Mouse (Mus musculus): ENCODE measurements around the gene Olfr829. TPM values are rescaled to one million over a fixed set of nuclear protein-coding genes. Genes with fewer than 3 reads are reported as not detected.
"Not testable (repeated sequence)": the region's sequence is repeated elsewhere in the genome, so short reads cannot be mapped to it uniquely, and the experiment has no call there.

Gene Olfr829
- polyA plus RNA-seq (2012; rRNA removed) = not detected in 2 replicates

DNA sequence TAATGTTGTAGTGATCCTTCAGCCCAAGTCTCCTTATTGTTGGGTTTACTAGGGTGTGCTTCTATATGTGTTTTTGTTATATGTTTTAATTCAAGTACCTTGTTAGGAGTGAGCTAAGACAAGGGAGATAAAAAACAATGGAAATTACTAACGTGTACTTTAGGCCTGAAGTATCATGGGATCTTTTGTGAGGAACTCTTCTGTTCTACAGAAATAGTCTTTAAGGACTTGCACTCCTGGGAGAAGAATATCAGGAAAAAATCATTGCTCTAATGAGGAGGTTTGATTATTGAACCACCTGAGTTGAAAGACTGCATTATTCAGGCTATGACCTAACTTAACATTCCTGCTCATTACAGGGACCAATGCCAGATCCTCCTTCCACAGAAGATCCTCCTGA lies at the start of gene Olfr829:
Olfr829 (plus strand) TSS at position 301 of the 400 bp plus-strand sequence.
- H3K4me1 ChIP-seq (ENCODE audit: control insufficient read depth, insufficient read depth, low read length) = no peaks in the 10 kb centered on the region
- H3K4me3 ChIP-seq (replicated peaks; ENCODE audit: extremely low read depth, low read depth, low read length) = no peak within 1 kb of the TSS
- TF ChIP-seq CTCF (IDR thresholded peaks at IDR 0.05; ENCODE audit: insufficient read depth, low read length) = no peak
- no peak for TF ChIP-seq POLR2A (IDR thresholded peaks at IDR 0.05; ENCODE audit: borderline replicate concordance, extremely low read depth, low read depth, low read length)
- 52% methylated on average over 1 of the region's 1 CpGs for WGBS
- DNase-seq = no peak

DNA sequence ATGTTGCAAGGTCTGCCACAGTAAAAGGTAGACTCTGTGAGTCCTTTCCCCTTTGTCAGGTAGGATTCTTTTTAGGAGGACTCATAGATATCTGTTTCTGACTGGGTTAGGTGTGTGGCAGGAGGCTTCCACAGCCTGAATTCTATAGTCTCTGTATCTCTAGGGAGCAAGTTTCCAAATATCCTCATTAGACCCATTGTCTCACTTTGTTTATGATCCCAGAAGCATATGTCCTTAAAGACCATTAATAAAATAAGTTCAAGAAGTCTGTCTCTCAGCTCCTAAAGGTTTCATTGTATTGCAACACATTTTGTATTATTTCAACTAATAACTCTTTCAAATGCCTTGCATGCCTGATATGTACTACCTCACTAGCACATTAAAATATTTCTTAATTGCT lies 35.3 kb upstream of the Olfr829 start, which contains the start of gene Olfr828:
Olfr828 (minus strand) TSS at position 101 of the 400 bp plus-strand sequence.
- no peak for TF ChIP-seq CTCF (IDR thresholded peaks at IDR 0.05; ENCODE audit: insufficient read depth, low read length)
- no peak for TF ChIP-seq POLR2A (IDR thresholded peaks at IDR 0.05; ENCODE audit: borderline replicate concordance, extremely low read depth, low read depth, low read length)
- no peak for DNase-seq
- no peak within 1 kb of the TSS for H3K4me3 ChIP-seq (replicated peaks; ENCODE audit: extremely low read depth, low read depth, low read length)
- no peaks in the 10 kb centered on the region for H3K4me1 ChIP-seq (ENCODE audit: control insufficient read depth, insufficient read depth, low read length)

DNA sequence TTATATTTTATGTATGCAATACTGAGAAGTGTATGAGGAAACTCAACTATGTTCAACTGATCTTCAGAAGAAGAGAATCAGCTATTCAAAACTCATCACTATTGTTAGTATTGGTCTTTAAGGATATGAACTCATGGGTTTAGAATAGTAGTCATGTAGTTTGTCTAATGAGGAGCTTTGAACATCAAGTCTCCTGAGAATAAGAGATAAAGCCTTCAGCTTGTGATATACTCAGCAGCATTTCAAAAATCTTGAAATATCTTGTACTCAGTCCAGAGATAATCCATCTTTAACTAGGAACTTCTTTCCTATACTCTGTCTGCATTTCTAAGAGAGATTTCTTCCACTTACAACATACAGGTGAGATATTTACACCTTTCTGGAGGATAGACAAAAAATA lies 19.7 kb downstream of the Olfr829 start, which contains the start of gene Olfr830:
Olfr830 (plus strand) TSS at position 301 of the 400 bp plus-strand sequence.
- Histone ChIP-seq H3K4me1 (ENCODE audit: control insufficient read depth, insufficient read depth, low read length) (no peaks in the 10 kb centered on the region), H3K4me3 (replicated peaks; ENCODE audit: extremely low read depth, low read depth, low read length) (no peak within 1 kb of the TSS)
- no peak for TF ChIP-seq CTCF (IDR thresholded peaks at IDR 0.05; ENCODE audit: insufficient read depth, low read length)
- TF ChIP-seq POLR2A (IDR thresholded peaks at IDR 0.05; ENCODE audit: borderline replicate concordance, extremely low read depth, low read depth, low read length) = no peak
- DNase-seq = no peak

- not testable (repeated sequence) for H3K4me3 ChIP-seq (replicated peaks; ENCODE audit: extremely low read depth, low read depth, low read length); DNase-seq; H3K4me1 ChIP-seq (ENCODE audit: control insufficient read depth, insufficient read depth, low read length)
- 62% methylated on average over 2 of the region's 2 CpGs for WGBS
Observed at GRCm38 (mm10) chr9:18907699-18908098, 53.0 kb downstream of the Olfr829 start.

Other genes starting within 250 kb of the Olfr829 start
- 4.4 and 5.0 TPM in 2 replicates for gene Muc16, start 180.4 kb upstream of the Olfr829 start, polyA plus RNA-seq (2012; rRNA removed)
- not detected in 2 replicates for gene Olfr24, start 90.9 kb upstream of the Olfr829 start, polyA plus RNA-seq (2012; rRNA removed)
- not detected in 2 replicates for gene Olfr828, start 35.4 kb upstream of the Olfr829 start, polyA plus RNA-seq (2012; rRNA removed)
- gene Olfr830, start 19.8 kb downstream of the Olfr829 start, polyA plus RNA-seq (2012; rRNA removed) = not detected in 2 replicates
- gene Olfr832, start 82.2 kb downstream of the Olfr829 start, polyA plus RNA-seq (2012; rRNA removed) = not detected in 2 replicates
- gene Olfr834, start 133.1 kb downstream of the Olfr829 start, polyA plus RNA-seq (2012; rRNA removed) = not detected in 2 replicates
- not detected in 2 replicates for gene Olfr835, start 177.8 kb downstream of the Olfr829 start, polyA plus RNA-seq (2012; rRNA removed)